Mouse (Mus musculus): ENCODE measurements around the gene Adra2a.

DNA sequence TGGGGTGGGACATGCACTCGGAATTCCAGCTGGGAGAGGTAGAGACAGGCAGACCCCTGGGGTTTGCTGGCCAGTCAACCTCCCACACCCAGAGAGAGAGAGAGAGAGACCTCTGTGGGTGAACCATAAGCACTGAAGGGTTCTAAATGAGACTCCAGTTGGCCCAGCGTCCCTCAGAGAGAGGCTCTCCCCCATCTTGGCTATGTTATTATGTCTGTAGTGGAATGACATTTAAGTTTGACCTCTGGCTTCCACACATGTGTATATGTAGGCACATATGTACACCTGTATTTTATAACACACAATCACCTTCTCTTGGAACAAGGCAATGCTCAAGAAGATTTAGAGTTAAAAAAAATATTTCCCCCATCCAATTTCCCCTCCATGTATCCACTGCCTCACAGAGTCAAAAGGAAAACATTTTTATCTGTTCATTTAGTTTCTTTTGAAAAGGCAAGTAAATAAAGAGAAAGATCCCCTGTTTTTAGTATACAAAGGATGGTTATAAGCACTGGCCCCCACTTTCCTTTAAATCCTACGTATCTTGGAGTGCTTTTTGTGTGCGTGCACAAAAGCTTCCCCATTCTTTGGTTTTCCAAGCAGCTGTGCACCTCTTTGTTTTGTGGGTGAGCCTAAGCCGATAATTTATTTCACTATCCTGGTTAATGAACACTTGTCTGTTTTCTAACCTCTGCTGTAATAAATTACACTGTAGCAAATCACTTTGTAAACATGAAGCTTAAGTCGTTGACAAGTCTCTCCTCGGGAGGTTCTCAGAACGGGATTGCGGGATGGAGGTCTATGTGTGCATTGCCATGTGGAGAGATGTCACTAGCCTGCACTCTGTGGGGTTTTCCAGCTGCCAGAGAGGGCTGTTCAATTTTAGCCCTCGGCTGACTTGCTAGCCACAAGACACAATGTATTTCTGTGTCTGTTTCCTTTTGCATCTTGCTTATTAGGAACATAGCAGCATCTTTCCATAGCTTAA is 32.7 kb downstream of the Adra2a start:
- TF ChIP-seq CTCF (IDR thresholded peaks at IDR 0.05; ENCODE audit: extremely low read depth, insufficient read length, insufficient replicate concordance, low read depth, low read length) = no peak
- TF ChIP-seq POLR2A (IDR thresholded peaks at IDR 0.05; ENCODE audit: low read depth, low read length) = no peak

All from small intestine, adult 2 months (tissue).